Mouse (Mus musculus): ENCODE results near the gene Fyn. TPM values are rescaled to one million over a fixed set of nuclear protein-coding genes. Genes with fewer than 3 reads are reported as not detected.

Fyn gene
- polyA plus RNA-seq, 1 experiment from 2014 or later = 79.1 TPM

DNA sequence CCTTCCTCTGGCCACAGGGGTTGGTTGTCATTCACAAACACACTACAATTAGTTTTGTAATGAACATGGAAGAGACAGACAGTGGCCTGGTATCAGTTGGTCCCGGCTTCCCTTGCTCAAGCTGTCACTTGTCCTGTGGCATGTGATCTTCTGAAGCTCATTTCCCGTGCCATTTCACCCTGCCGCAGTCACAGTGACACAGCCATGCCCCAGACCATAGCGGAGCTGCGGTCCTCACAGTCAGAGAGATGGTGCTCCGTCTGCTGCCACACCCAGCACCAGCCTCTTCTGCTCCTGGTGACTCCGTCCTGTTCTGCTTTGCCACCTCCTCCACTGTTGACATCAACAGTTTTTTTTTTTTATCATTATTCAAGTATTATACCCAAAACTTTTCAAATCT lies 49.7 kb downstream of the Fyn start:
- Histone ChIP-seq H3K9ac (no peak overlapping the region), H3K9me3 (no peaks in the 10 kb centered on the region), H3K27me3 (no peaks in the 10 kb centered on the region), H3K4me1 (replicated peaks) (peaks cover 47% of the 10 kb centered on the region), H3K27ac (replicated peaks) (no peak overlapping the region), H3K4me3 (no peak overlapping the region), H3K4me2 (no peak overlapping the region), H3K36me3 (no peaks in the 10 kb centered on the region)
- 87% methylated on average over 7 of the region's 7 CpGs for WGBS
- ATAC-seq (ENCODE audit: low FRiP score, low read depth) = no peak

DNA sequence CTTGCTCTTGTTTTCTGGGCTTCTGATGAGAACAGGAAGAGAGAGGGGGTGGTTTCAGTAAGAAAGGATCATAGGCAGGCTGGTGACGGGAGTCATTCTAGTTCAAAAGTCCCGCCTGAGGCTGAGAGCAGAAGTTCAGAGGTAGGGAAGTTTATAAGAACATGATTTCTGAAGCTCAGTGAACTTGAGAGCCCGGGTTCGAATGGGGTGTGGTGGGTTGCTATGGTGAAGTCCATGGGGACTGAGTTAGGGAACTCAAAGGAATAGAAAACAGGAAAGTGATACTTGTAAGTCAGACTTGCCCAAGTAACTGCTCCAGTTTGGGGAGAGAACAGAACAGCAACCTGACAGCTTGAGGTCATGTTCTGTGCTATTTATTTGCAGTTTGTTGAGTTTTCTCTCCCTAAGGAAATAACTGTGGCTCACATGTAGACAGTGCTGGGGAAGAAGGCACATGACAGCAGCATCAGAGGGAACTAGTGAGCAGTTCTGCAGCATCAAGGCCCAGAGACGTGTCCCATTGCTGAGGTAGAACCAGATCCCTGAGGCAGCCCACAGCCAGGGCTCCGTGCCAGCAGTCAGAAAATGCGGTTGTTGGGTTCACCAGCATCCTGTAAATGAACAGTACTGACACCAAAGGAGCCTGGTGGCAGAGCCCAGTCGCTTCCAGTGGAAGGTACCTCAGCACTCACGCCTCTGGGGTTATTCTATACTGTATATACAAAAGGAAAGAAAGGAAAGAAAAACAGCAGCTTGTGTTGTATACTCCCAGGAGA lies 52.4 kb downstream of the Fyn start:
- no peak for ATAC-seq (ENCODE audit: low FRiP score, low read depth)
- H3K27ac ChIP-seq (replicated peaks) = no peak overlapping the region; the same call in 1 of the 2 replicates
- H3K27me3 ChIP-seq = no peaks in the 10 kb centered on the region
- H3K36me3 ChIP-seq = no peaks in the 10 kb centered on the region
- no peak overlapping the region for H3K4me3 ChIP-seq
- 56% methylated on average over 9 of the region's 9 CpGs for WGBS
- peaks cover 45% of the 10 kb centered on the region for H3K4me1 ChIP-seq (replicated peaks)
- H3K9me3 ChIP-seq = no peaks in the 10 kb centered on the region
- H3K9ac ChIP-seq = no peak overlapping the region
- no peak overlapping the region for H3K4me2 ChIP-seq

DNA sequence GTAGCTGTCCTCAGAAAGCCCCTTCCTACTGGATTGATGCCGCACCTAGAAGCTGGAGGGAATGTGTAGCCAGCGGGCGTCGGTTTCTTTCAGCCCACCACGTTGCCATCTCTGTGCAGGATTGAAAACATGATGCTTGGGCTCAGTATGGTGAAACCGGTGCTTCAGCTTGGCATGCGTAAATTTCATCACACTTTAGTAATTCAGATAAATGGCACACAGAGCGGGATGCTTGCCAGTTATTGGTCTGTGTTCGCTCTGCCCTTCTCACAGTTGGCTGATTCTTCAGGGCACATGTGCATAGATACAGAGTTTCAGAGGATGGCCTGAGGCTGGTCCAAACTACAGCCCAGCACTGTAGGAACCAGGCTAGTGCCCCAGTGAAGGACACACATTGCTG lies 53.1 kb downstream of the Fyn start:
- no peak overlapping the region for H3K9ac ChIP-seq
- H3K4me3 ChIP-seq = no peak overlapping the region
- no peak overlapping the region for H3K4me2 ChIP-seq
- H3K27ac ChIP-seq (replicated peaks) = peak overlapping the region; percentile 35; the same call in 1 of the 2 replicates
- peak; percentile 25; the same call in 1 of the 2 replicates for ATAC-seq (ENCODE audit: low FRiP score, low read depth)
- no peaks in the 10 kb centered on the region for H3K36me3 ChIP-seq
- H3K4me1 ChIP-seq (replicated peaks) = peaks cover 48% of the 10 kb centered on the region
- H3K9me3 ChIP-seq = no peaks in the 10 kb centered on the region
- WGBS = 64% methylated on average over 9 of the region's 9 CpGs
- H3K27me3 ChIP-seq = no peaks in the 10 kb centered on the region

DNA sequence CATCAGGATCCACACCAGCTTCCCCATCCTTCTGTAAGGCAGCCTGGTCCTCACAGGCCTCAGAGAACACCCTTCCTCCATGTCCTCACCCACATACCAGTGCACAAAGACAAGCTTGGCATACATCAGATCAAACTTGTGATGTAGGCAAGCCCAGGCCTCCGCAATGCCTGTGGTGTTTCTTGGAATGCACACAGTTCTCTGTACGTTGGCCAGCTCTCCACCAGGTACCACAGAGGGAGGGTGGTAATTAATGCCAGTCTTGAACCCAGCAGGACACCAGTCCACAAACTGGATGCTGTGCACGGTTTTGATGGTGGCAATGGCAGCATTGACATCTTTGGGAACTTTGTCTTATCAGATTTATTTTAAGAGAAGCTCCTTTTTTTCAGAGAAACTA lies 56.0 kb downstream of the Fyn start:
- no peak overlapping the region for H3K4me2 ChIP-seq
- ATAC-seq (ENCODE audit: low FRiP score, low read depth) = no peak
- H3K9ac ChIP-seq = no peak overlapping the region
- no peaks in the 10 kb centered on the region for H3K9me3 ChIP-seq
- WGBS = 88% methylated on average over 3 of the region's 3 CpGs
- H3K4me3 ChIP-seq = no peak overlapping the region
- 0 out of 2 replicates have a peak, but pooled peaks cover 3% of the 10 kb centered on the region for H3K36me3 ChIP-seq
- H3K27ac ChIP-seq (replicated peaks) = no peak overlapping the region
- H3K27me3 ChIP-seq = no peaks in the 10 kb centered on the region
- H3K4me1 ChIP-seq (replicated peaks) = peaks cover 48% of the 10 kb centered on the region

DNA sequence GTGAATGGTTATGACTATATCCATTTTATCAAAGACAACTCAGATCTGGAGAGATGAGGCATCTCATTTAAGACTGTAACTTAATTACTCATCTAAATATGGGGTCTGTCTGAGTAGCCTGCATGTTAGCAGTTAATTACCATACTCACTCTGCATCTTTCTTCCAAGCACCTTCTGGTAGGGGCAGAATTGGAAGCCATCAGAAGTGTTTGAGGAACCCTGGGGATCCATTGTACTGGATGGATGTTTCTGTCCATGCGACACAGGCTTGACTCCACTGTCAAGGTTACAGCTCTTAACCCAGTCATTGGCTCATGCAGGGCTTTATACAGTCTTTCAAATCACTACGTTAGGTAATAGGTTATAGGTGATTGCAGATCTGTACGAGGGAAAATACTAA lies 57.4 kb downstream of the Fyn start:
- no peaks in the 10 kb centered on the region for H3K9me3 ChIP-seq
- H3K9ac ChIP-seq = no peak overlapping the region
- no peak overlapping the region for H3K4me3 ChIP-seq
- H3K27ac ChIP-seq (replicated peaks) = 0 out of 2 replicates have a peak overlapping the region, but pooled peaks have one; percentile 4
- H3K36me3 ChIP-seq = 0 out of 2 replicates have a peak, but pooled peaks cover 3% of the 10 kb centered on the region
- peaks cover 51% of the 10 kb centered on the region for H3K4me1 ChIP-seq (replicated peaks)
- 69% methylated on average over 3 of the region's 3 CpGs for WGBS
- no peak for ATAC-seq (ENCODE audit: low FRiP score, low read depth)
- H3K4me2 ChIP-seq = no peak overlapping the region
- H3K27me3 ChIP-seq = no peaks in the 10 kb centered on the region

DNA sequence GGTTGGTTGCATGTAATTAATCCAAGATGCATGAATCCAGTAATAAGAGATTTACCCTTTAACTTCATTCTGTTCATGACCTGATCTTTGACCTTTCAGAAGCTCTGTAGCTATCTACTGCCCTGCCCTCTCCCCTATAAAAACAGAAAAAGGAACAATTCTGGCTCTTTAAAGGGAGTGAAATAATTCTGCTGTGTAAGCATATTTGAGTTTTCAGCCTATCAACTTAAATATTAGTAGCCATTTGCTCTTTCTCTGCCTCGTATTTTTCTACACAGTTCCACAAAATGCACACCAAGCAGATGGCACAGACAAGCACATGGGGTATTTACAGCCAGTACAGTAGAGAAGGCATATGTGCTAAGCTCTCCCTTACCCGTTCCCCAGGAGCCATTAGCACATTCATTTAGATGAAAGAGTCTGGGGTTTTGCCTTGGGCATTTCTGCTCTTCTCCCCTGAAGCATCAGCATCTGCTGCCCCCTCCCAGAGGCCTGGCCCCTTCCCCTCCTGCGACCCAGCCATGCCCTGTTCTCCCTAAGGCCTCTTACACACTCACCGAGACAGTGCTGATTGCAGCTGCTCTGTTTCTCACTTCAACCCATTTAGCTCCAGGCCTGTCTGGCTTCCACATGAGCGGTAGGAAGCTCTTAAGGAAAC lies 58.3 kb downstream of the Fyn start:
- Histone ChIP-seq H3K4me2 (no peak overlapping the region), H3K27me3 (no peaks in the 10 kb centered on the region), H3K4me3 (no peak overlapping the region), H3K27ac (replicated peaks) (peak overlapping the region; percentile 40; the same call in 1 of the 2 replicates), H3K9ac (no peak overlapping the region), H3K36me3 (0 out of 2 replicates have a peak, but pooled peaks cover 3% of the 10 kb centered on the region), H3K9me3 (no peaks in the 10 kb centered on the region), H3K4me1 (replicated peaks) (peaks cover 46% of the 10 kb centered on the region)
- WGBS = 27% methylated on average over 5 of the region's 5 CpGs
- ATAC-seq (ENCODE audit: low FRiP score, low read depth) = peak; percentile 74; the same call in 1 of the 2 replicates

DNA sequence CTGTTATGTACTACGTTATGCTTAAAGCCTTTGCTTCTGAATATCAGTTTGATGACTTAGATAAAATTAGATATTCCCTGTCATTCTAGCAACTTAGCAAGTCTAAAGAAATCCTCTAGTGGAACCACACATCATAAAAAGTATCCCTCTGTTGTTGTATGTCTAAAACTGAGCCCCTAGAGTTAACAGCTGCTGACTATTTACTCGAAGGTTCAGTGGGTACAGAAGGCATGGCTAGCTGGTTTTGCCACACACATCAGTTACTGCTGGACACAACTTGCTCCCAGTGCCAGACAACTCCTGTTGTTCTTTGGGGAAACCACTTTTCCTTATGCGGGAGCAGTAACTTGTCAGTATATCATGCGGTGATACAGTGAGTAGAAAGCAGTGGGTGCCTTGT lies 61.0 kb downstream of the Fyn start:
- H3K4me3 ChIP-seq = no peak overlapping the region
- ATAC-seq (ENCODE audit: low FRiP score, low read depth) = no peak
- no peak overlapping the region for H3K27ac ChIP-seq (replicated peaks)
- 76% methylated on average over 4 of the region's 4 CpGs for WGBS
- H3K4me1 ChIP-seq (replicated peaks) = peaks cover 48% of the 10 kb centered on the region
- 0 out of 2 replicates have a peak, but pooled peaks cover 3% of the 10 kb centered on the region for H3K36me3 ChIP-seq
- no peak overlapping the region for H3K9ac ChIP-seq
- H3K9me3 ChIP-seq = no peaks in the 10 kb centered on the region
- no peak overlapping the region for H3K4me2 ChIP-seq
- no peaks in the 10 kb centered on the region for H3K27me3 ChIP-seq

DNA sequence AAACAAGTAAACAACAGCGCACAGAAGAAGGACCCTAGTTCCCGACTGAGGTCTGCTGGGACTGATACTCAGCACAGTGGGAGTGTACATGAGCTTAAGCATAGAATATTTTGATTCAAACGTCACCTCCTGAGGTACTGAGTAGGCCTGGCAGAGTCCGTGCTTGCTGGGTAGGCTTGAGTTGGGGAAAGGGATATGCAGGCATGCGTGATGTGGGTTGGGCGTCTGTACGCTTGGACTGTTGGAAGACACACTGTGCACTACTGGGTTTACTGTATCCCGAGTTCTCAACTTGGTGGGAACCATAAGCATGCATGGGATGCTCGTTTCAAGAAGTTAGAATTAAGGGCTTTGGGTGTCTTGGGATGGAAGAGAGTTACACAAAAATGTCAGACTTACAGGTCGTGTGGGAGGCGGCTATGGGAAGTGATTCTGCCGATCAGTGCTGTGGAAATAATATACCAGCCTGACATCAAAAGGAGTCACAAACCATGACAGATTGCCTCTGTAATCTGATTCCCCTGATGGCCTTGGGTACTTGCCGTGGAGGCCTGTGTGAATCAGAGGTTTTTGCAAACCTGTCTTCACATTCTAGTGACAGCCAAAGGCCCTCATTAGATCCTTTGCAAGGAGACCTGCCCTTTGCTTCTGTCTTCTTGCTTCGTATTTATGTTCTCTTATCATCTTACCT lies 61.6 kb downstream of the Fyn start:
- ATAC-seq (ENCODE audit: low FRiP score, low read depth) = no peak
- no peak overlapping the region; the same call in 1 of the 2 replicates for H3K9ac ChIP-seq
- H3K36me3 ChIP-seq = 0 out of 2 replicates have a peak, but pooled peaks cover 3% of the 10 kb centered on the region
- peaks cover 52% of the 10 kb centered on the region for H3K4me1 ChIP-seq (replicated peaks)
- 56% methylated on average over 14 of the region's 14 CpGs for WGBS
- no peaks in the 10 kb centered on the region for H3K9me3 ChIP-seq
- H3K27me3 ChIP-seq = no peaks in the 10 kb centered on the region
- no peak overlapping the region for H3K4me3 ChIP-seq
- no peak overlapping the region for H3K27ac ChIP-seq (replicated peaks)
- H3K4me2 ChIP-seq = no peak overlapping the region

DNA sequence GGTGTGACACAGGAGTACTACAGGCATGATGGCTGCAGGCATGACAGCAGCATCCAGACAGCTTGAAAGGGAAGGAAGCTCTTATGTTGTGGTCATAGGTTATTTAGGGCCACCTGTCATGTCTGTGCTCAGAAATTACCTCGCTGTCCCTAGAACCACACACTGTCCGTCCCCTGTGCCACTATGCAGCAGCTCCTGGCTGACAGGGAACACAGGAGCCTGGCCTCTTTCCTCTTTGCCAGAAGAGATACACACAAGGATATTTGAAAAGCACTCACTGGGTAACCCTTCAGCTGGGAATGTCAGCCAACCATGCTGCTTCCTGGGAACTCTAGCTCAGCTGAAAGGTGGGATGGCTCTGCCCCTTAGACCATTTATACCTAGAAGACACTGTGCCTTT lies 62.6 kb downstream of the Fyn start:
- H3K4me3 ChIP-seq = no peak overlapping the region
- no peaks in the 10 kb centered on the region for H3K9me3 ChIP-seq
- 0 out of 2 replicates have a peak, but pooled peaks cover 3% of the 10 kb centered on the region for H3K36me3 ChIP-seq
- no peak for ATAC-seq (ENCODE audit: low FRiP score, low read depth)
- no peak overlapping the region for H3K4me2 ChIP-seq
- WGBS = 76% methylated on average over 2 of the region's 2 CpGs
- no peak overlapping the region for H3K9ac ChIP-seq
- H3K27ac ChIP-seq (replicated peaks) = no peak overlapping the region
- H3K4me1 ChIP-seq (replicated peaks) = peaks cover 50% of the 10 kb centered on the region
- H3K27me3 ChIP-seq = no peaks in the 10 kb centered on the region

DNA sequence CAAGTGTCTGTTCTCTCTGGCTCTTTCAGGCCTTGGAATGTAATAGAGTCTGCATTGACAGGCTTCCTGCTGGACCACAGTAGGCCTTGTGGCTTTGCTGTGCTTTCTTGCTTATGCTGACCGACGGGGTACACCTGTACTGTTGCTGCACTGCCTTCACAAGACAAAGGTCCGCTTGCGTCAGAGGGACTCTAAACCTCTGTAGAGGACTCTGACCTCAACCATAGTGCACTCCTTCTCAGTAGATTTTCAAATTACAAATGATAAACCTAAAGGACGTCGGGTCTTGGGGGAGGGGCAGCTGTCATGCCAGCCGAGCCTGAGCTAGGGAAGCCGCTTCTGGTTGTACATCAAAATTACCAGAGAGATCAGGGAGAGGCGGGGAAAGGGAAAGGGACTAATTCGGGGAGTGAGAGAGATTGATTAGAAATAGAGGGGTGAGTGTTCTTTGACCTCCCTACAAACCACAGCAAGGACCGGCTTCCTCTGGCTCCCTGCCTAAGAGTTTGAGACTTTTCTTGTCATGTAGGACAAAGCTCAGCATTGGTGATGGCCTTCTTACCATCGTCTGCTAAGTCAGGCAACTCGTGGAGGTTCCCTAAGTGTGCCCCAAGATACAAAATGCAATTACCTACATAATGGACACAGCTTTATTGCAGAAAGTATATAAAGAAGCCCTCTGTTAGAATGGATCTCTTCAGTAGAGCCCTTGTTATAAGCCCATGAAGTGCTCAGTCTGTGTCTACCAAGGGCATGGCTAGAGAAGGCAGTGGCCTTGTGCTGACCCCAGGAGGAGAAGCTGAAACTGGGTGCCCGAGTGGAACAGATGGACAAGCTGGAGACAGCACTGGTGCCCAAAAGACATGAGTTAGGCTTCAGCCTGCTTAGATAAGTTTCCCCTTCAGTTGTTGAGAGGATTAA lies 64.3 kb downstream of the Fyn start:
- Histone ChIP-seq H3K27me3 (no peaks in the 10 kb centered on the region), H3K9ac (no peak overlapping the region), H3K4me2 (no peak overlapping the region), H3K36me3 (no peaks in the 10 kb centered on the region), H3K9me3 (no peaks in the 10 kb centered on the region), H3K4me3 (no peak overlapping the region), H3K27ac (replicated peaks) (no peak overlapping the region), H3K4me1 (replicated peaks) (peaks cover 42% of the 10 kb centered on the region)
- ATAC-seq (ENCODE audit: low FRiP score, low read depth) = no peak
- 76% methylated on average over 14 of the region's 14 CpGs for WGBS

DNA sequence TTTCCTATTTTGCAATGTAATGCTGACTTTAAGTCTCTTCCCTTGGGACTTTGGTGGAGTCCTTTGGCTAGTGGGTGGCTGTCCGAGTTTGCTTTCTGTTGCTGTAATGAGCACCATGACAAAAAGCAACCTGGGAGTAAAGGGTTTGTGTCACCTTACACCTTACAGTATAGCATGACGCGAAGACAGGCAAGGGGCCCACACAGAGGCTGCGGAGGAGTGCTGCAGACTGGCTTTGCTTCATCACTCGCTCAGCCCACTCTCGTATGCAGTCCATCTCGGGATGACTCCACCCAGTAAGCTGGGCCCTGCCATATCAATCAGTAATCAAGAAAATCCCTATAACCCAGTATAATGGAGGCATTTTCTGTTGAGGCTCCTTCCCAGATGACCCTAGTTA lies 65.2 kb downstream of the Fyn start:
- H3K4me1 ChIP-seq (replicated peaks) = peaks cover 52% of the 10 kb centered on the region
- 90% methylated on average over 7 of the region's 7 CpGs for WGBS

More for the DNA sequence above, 65.2 kb downstream of the Fyn start:
- Histone ChIP-seq H3K27me3 (no peaks in the 10 kb centered on the region), H3K4me3 (no peak overlapping the region), H3K9ac (no peak overlapping the region), H3K36me3 (no peaks in the 10 kb centered on the region), H3K9me3 (no peaks in the 10 kb centered on the region), H3K27ac (replicated peaks) (no peak overlapping the region), H3K4me2 (no peak overlapping the region)
- ATAC-seq (ENCODE audit: low FRiP score, low read depth) = no peak

All from hindbrain, embryonic 15.5 days (tissue).